Mouse (Mus musculus) layer of hippocampus, postnatal 14 days (tissue): ENCODE measurements around the gene Dusp11. TPM values are rescaled to one million over a fixed set of nuclear protein-coding genes. Genes with fewer than 3 reads are reported as not detected.
"Not testable (repeated sequence)": the region's sequence is repeated elsewhere in the genome, so short reads cannot be mapped to it uniquely, and the experiment has no call there.

Experiments
- DNase-seq, 2 experiments: peaks; one replicate each; pipeline ENCODE4 v3.0.0; 2021 to 2022; ENCODE audit warnings: low spot score in 2 of 2, mixed read lengths in 1 of 2
- total RNA-seq, 2 experiments: library from RNA; stranded (reverse); gene quantifications; 2 replicates each; pipeline ENCODE4 v1.2.3; 2021

Gene Dusp11
- total RNA-seq, 2 experiments from 2014 or later = 83.3 to 89.0 TPM

GRCm38 (mm10) chr6:85936508-85937465, 24.7 kb downstream of the Dusp11 start:
- DNase-seq = peak; percentile 81 to 86

GRCm38 (mm10) chr6:85935646-85936045, 25.8 kb downstream of the Dusp11 start:
- DNase-seq = no peak

GRCm38 (mm10) chr6:85934047-85934446, 27.4 kb downstream of the Dusp11 start:
- no peak for DNase-seq

- DNase-seq = no peak
Measured at GRCm38 (mm10) chr6:85929312-85929711, 32.2 kb downstream of the Dusp11 start.

GRCm38 (mm10) chr6:85927476-85928464, 33.7 kb downstream of the Dusp11 start:
- no peak for DNase-seq

GRCm38 (mm10) chr6:85926709-85927108, 34.8 kb downstream of the Dusp11 start:
- DNase-seq = no peak

- no peak for DNase-seq
Measured at GRCm38 (mm10) chr6:85923643-85924042, 37.8 kb downstream of the Dusp11 start.

GRCm38 (mm10) chr6:85919401-85919800, 42.1 kb downstream of the Dusp11 start:
- no peak for DNase-seq

- not testable (repeated sequence) for DNase-seq
Measured at GRCm38 (mm10) chr6:85918341-85918740, 43.1 kb downstream of the Dusp11 start.

GRCm38 (mm10) chr6:85916596-85916995, 44.9 kb downstream of the Dusp11 start:
- DNase-seq = no peak

- DNase-seq = peak; percentile 93 to 94
Measured at GRCm38 (mm10) chr6:85915539-85916513, 45.6 kb downstream of the Dusp11 start, which contains the start of gene Nat8f1. Gene Nat8f1 (minus strand): TSS chr6:85915687.

GRCm38 (mm10) chr6:85915141-85915538, 46.3 kb downstream of the Dusp11 start:
- no peak for DNase-seq

- peak in 1 of 2 experiments; percentile 23 for DNase-seq
Measured at GRCm38 (mm10) chr6:85911587-85911986, 49.9 kb downstream of the Dusp11 start, which contains the start of gene Tprkb. Gene Tprkb (plus strand): TSS chr6:85911865.

GRCm38 (mm10) chr6:85909704-85910103, 51.8 kb downstream of the Dusp11 start:
- no peak for DNase-seq

- DNase-seq = no peak
Measured at GRCm38 (mm10) chr6:85908341-85908740, 53.1 kb downstream of the Dusp11 start.

GRCm38 (mm10) chr6:85906911-85907351, 54.5 kb downstream of the Dusp11 start:
- peak; percentile 57 to 76 for DNase-seq

GRCm38 (mm10) chr6:85904642-85905061, 56.8 kb downstream of the Dusp11 start, which contains the start of gene Nat8f4:
Gene Nat8f4 (minus strand): TSS chr6:85904884.
- peak; percentile 76 to 80 for DNase-seq

GRCm38 (mm10) chr6:85902303-85902702, 59.2 kb downstream of the Dusp11 start:
- no peak for DNase-seq

GRCm38 (mm10) chr6:85898596-85899475, 62.6 kb downstream of the Dusp11 start:
- DNase-seq = peak in 1 of 2 experiments; percentile 34
